Mouse (Mus musculus) heart, embryonic 14.5 days (tissue): ENCODE measurements around the gene Fgfr2. TPM values are rescaled to one million over a fixed set of nuclear protein-coding genes. Genes with fewer than 3 reads are reported as not detected.

ENCODE experiments used
- ATAC-seq: fragments of 200-750 bp; cut with Nextera tagmentation; 2 replicates; pipeline ENCODE4 v1.8.0; 2017; ENCODE audit warnings: low read depth, moderate TSS enrichment; ENCODE audit not compliant: insufficient number of reproducible peaks, insufficient read depth, low FRiP score
- H3K27ac ChIP-seq, 2 experiments: fragments of 200-500 bp in 1 of 2; fragments of 300-500 bp in 1 of 2; sonication (generic) in 1 of 2; replicated peaks in 1 of 2; 2 replicates each; pipeline ENCODE4 v1.5.1; 2012 to 2014; ENCODE audit warnings: low read depth in 2 of 2, low read length in 2 of 2, control low read depth in 1 of 2, mild to moderate bottlenecking in 1 of 2, mixed read lengths in 1 of 2; ENCODE audit not compliant: control insufficient read depth in 1 of 2, insufficient read depth in 1 of 2
- H3K27me3 ChIP-seq: fragments of 300-500 bp; sonication (generic); 2 replicates; pipeline ENCODE4 v1.6.1; 2014; ENCODE audit warnings: mild to moderate bottlenecking, low read length, control low read depth; ENCODE audit not compliant: control insufficient read depth, insufficient read depth
- H3K36me3 ChIP-seq: fragments of 300-500 bp; sonication (generic); 2 replicates; pipeline ENCODE4 v1.6.1; 2014; ENCODE audit warnings: mild to moderate bottlenecking, control low read depth, low read length, mixed read lengths; ENCODE audit not compliant: control insufficient read depth, insufficient read depth
- H3K4me1 ChIP-seq, 2 experiments: fragments of 200-500 bp in 1 of 2; fragments of 300-500 bp in 1 of 2; sonication (generic) in 1 of 2; 2 replicates each; pipeline ENCODE4 v1.6.1; 2012 to 2014; ENCODE audit warnings: low read length in 2 of 2, control low read depth in 1 of 2, mixed read lengths in 1 of 2; ENCODE audit not compliant: control insufficient read depth in 2 of 2, insufficient read depth in 2 of 2
- H3K4me2 ChIP-seq: fragments of 300-500 bp; sonication (generic); 2 replicates; pipeline ENCODE4 v1.6.1; 2014; ENCODE audit warnings: mild to moderate bottlenecking, low read length
- H3K4me3 ChIP-seq, 2 experiments: fragments of 200-500 bp in 1 of 2; fragments of 300-500 bp in 1 of 2; sonication (generic) in 1 of 2; 2 replicates each; pipeline ENCODE4 v1.5.1; 2012 to 2014; ENCODE audit warnings: low read length in 2 of 2, mild to moderate bottlenecking in 2 of 2, control low read depth in 1 of 2, low read depth in 1 of 2, moderate library complexity in 1 of 2; ENCODE audit not compliant: control insufficient read depth in 1 of 2, insufficient read depth in 1 of 2
- H3K9ac ChIP-seq: fragments of 300-500 bp; sonication (generic); 2 replicates; pipeline ENCODE4 v1.6.1; 2014; ENCODE audit warnings: mild to moderate bottlenecking, low read length
- H3K9me3 ChIP-seq: fragments of 300-500 bp; sonication (generic); 2 replicates; pipeline ENCODE4 v1.6.1; 2016; ENCODE audit warnings: low read length, control low read depth; ENCODE audit not compliant: control insufficient read depth
- WGBS: fragments of 180-500 bp; shearing (Covaris S2); extraction: QIAGEN DNeasy Blood & Tissue Kit; methylation state at CpG from one replicate; pipeline ENCODE4 v1.1.7; 2014; 5-methylcytosine and 5-hydroxymethylcytosine counted together
- polyA plus RNA-seq: library from polyadenylated mRNA; unstranded; fragments of >200 nt; fragmentation: Nextera tagmentation; extraction: Ambion mirVana; gene quantifications from 2 replicates; pipeline ENCODE4 v1.2.1, GENCODE M21; 2014

Fgfr2 gene
- polyA plus RNA-seq, 1 experiment from 2014 or later, result 22.4 TPM

DNA sequence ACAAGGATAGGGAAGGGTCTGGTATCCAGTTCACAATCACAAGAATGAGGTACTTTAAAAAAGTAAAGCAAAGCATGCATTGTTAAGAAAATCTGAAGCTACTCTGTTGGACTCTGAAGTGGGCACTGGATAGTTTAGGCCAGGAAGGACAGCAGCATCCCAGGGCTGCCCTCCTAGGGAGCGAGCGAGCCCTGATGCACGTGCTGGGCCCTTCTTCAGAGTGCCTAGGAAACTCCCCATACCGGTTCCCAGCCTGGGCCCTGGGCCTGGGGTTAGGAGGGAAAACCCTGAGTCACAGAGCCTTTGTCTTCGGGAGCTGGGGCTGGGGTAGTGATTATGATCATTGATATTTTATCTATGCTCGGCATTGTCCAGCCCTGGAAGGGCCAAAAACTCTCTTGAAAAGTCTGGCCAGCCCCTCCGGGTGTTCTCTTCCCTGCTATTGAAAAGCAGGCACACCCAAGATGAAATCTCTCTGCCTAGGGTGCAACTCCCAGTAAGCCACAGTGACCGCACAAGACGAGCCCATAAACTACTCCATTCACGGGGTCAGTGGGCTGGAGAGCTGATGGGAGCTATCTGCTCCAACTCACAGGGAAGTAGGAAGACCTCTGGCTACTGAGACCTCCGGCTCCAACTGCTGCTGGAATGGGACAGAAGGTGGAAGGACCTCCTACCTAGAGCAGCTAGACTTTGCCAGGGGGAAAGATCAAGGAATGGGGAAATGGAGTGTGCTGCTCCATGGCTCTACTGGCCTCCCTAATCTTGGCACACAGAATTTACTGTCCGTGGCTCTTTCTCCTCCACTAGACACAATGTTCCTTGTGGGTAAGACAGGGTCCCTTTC lies 354.4 kb downstream of the Fgfr2 start:
- H3K4me1 ChIP-seq, result peaks cover 8 to 22% of the 10 kb centered on the region in 2 experiments; a peak in 3 of 4 replicates
- WGBS, result 79% methylated on average over 12 of the region's 12 CpGs
- no peak overlapping the region for H3K27ac ChIP-seq
- H3K4me2 ChIP-seq, result no peak overlapping the region
- H3K27me3 ChIP-seq, result no peaks in the 10 kb centered on the region
- H3K9ac ChIP-seq, result no peak overlapping the region
- no peak overlapping the region for H3K4me3 ChIP-seq
- peaks cover 26% of the 10 kb centered on the region for H3K36me3 ChIP-seq
- ATAC-seq, result no peak
- H3K9me3 ChIP-seq, result no peaks in the 10 kb centered on the region

DNA sequence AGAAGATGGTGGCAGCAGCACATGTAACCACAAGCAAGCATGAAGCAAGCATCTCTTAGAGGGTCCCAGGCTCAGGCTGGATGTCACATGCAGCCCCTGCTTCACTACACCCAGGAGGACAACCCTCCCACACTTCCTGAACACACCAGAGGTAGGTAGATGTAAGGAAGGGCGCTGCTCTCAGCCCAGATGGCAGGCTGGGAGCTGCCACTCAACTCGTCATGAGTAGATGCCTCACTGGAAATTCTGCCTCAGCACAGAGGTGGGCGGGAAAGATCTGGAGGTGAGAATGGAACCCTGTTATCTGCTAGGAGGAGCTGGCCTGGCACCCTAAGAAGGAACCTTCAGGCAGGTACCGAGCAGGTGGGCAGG lies 355.2 kb downstream of the Fgfr2 start:
- Histone ChIP-seq H3K4me2 (no peak overlapping the region), H3K27ac (no peak overlapping the region), H3K36me3 (peaks cover 26% of the 10 kb centered on the region), H3K4me1 (peaks cover 8 to 21% of the 10 kb centered on the region in 2 experiments; a peak in 3 of 4 replicates), H3K27me3 (no peaks in the 10 kb centered on the region), H3K9me3 (no peaks in the 10 kb centered on the region), H3K4me3 (no peak overlapping the region), H3K9ac (no peak overlapping the region)
- ATAC-seq, result no peak
- 84% methylated on average over 4 of the region's 4 CpGs for WGBS

GRCm38 (mm10) chr7:132767233-132767998 lies 355.7 kb downstream of the Fgfr2 start:
- H3K4me2 ChIP-seq, result no peak overlapping the region
- peaks cover 26% of the 10 kb centered on the region for H3K36me3 ChIP-seq
- no peak overlapping the region for H3K27ac ChIP-seq
- H3K9ac ChIP-seq, result no peak overlapping the region
- ATAC-seq, result no peak
- no peaks in the 10 kb centered on the region for H3K27me3 ChIP-seq
- peaks cover 8 to 19% of the 10 kb centered on the region in 2 experiments; a peak in 3 of 4 replicates for H3K4me1 ChIP-seq
- WGBS, result 85% methylated on average over 12 of the region's 12 CpGs
- no peaks in the 10 kb centered on the region for H3K9me3 ChIP-seq
- no peak overlapping the region for H3K4me3 ChIP-seq

- no peak overlapping the region for H3K4me2 ChIP-seq
- H3K27me3 ChIP-seq, result no peaks in the 10 kb centered on the region
- ATAC-seq, result no peak
- no peaks in the 10 kb centered on the region for H3K9me3 ChIP-seq
- peak overlapping the region in 1 of 2 experiments; percentile 15; a peak in 1 of 4 replicates for H3K27ac ChIP-seq
- H3K36me3 ChIP-seq, result peaks cover 23% of the 10 kb centered on the region
- no peak overlapping the region for H3K9ac ChIP-seq
- no peak overlapping the region for H3K4me3 ChIP-seq
- peaks cover 8 to 22% of the 10 kb centered on the region in 2 experiments; a peak in 3 of 4 replicates for H3K4me1 ChIP-seq
- 48% methylated on average over 11 of the region's 11 CpGs for WGBS
Measured at GRCm38 (mm10) chr7:132766235-132766871, 356.8 kb downstream of the Fgfr2 start.

GRCm38 (mm10) chr7:132765629-132766186 lies 357.4 kb downstream of the Fgfr2 start:
- no peak for ATAC-seq
- no peak overlapping the region for H3K4me2 ChIP-seq
- H3K4me1 ChIP-seq, result peaks cover 8 to 22% of the 10 kb centered on the region in 2 experiments; a peak in 3 of 4 replicates
- no peak overlapping the region for H3K9ac ChIP-seq
- no peak overlapping the region for H3K4me3 ChIP-seq
- peaks cover 25% of the 10 kb centered on the region for H3K36me3 ChIP-seq
- H3K27me3 ChIP-seq, result no peaks in the 10 kb centered on the region
- H3K27ac ChIP-seq, result peak overlapping the region in 1 of 2 experiments; percentile 15; a peak in 1 of 4 replicates
- no peaks in the 10 kb centered on the region for H3K9me3 ChIP-seq
- 55% methylated on average over 3 of the region's 3 CpGs for WGBS

DNA sequence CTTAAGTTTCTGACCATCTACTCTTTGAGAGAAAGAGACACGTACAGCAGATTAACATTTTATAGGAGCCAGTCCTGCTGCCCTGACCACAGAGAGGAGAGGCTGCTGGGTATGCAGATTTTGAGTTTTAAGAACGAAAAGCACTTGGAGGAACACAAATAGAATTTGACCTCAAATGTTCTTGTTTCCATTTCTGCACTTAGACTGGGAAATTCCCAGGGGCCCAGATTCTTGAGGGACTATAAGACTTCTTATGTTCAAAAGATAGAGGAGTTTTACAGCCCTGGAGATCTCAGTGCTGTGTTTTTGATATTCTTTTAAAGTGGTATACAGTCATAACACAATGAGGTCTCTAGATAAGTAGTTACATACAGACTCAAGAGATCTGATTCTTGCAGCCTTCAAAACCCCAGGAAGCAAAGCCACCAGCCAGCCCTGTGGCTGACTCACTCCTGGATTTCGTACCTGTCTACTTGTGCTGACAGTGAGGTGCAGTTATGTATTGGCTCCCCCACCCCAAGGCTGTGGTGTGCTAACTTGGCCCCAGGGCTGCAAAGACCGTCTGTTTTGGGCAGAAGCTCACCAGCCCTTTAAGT lies 358.2 kb downstream of the Fgfr2 start:
- no peak for ATAC-seq
- Histone ChIP-seq H3K9ac (no peak overlapping the region), H3K4me2 (no peak overlapping the region), H3K4me1 (peaks cover 8 to 22% of the 10 kb centered on the region in 2 experiments; a peak in 3 of 4 replicates), H3K4me3 (no peak overlapping the region), H3K27ac (0 out of 4 replicates have a peak overlapping the region, but pooled peaks of 1 of the 2 experiments have one; percentile 15), H3K27me3 (no peaks in the 10 kb centered on the region), H3K36me3 (peaks cover 20% of the 10 kb centered on the region), H3K9me3 (no peaks in the 10 kb centered on the region)
- 65% methylated on average over 4 of the region's 4 CpGs for WGBS

DNA sequence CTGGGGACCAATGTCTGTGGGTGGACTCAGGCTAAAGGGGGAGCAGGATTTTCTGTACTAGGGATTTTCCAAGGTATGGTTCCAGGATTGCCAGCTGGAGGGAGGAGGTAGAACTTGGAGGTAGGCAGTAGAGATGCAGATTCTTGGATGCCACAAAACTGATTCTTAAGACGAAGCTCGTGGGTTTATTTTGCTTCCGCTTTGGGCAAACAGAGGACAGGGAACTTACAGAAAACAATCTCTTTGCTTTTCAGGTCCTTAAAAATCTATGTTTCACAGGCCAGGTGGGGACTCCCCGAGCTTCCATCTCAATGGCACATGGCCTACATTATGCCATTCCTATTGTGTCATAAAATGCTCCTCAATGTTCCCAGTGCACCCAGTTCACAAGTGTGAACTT lies 358.8 kb downstream of the Fgfr2 start:
- WGBS, result 94% methylated on average over 4 of the region's 4 CpGs
- no peaks in the 10 kb centered on the region for H3K27me3 ChIP-seq

More for the DNA sequence above, 358.8 kb downstream of the Fgfr2 start:
- Histone ChIP-seq H3K4me3 (no peak overlapping the region), H3K36me3 (peaks cover 22% of the 10 kb centered on the region), H3K9ac (no peak overlapping the region), H3K4me2 (no peak overlapping the region), H3K9me3 (no peaks in the 10 kb centered on the region), H3K27ac (no peak overlapping the region), H3K4me1 (peaks cover 8 to 22% of the 10 kb centered on the region in 2 experiments; a peak in 3 of 4 replicates)
- no peak for ATAC-seq
